Mouse (Mus musculus): Measurements from ENCODE around the gene Apoa1.

GRCm38 (mm10) chr9:46188370-46188769, 40.0 kb upstream of the Apoa1 start:
- TF ChIP-seq E2F4 (IDR thresholded peaks at IDR 0.05; ENCODE audit: insufficient read depth) (no peak), POLR2A (IDR thresholded peaks at IDR 0.05; ENCODE audit: insufficient read length, low read depth) (no peak)
